Mouse (Mus musculus): ENCODE measurements around the gene Slc26a5.

GRCm38 (mm10) chr5:21784161-21785052 lies 81.0 kb downstream of the Slc26a5 start:
- TF ChIP-seq CTCF (IDR thresholded peaks at IDR 0.05), result no peak
- TF ChIP-seq POLR2A (IDR thresholded peaks at IDR 0.05; ENCODE audit: insufficient read depth, low read depth, low read length), result no peak
- TF ChIP-seq EP300 (IDR thresholded peaks at IDR 0.05; ENCODE audit: insufficient read depth, low read depth, low read length), result no peak

Measured in heart, adult 2 months (tissue).